Mouse (Mus musculus): Measurements from ENCODE around the gene Gm12166.
"Not testable (repeated sequence)": the region's sequence is repeated elsewhere in the genome, so short reads cannot be mapped to it uniquely, and the experiment has no call there.

Gm12166 gene

DNA sequence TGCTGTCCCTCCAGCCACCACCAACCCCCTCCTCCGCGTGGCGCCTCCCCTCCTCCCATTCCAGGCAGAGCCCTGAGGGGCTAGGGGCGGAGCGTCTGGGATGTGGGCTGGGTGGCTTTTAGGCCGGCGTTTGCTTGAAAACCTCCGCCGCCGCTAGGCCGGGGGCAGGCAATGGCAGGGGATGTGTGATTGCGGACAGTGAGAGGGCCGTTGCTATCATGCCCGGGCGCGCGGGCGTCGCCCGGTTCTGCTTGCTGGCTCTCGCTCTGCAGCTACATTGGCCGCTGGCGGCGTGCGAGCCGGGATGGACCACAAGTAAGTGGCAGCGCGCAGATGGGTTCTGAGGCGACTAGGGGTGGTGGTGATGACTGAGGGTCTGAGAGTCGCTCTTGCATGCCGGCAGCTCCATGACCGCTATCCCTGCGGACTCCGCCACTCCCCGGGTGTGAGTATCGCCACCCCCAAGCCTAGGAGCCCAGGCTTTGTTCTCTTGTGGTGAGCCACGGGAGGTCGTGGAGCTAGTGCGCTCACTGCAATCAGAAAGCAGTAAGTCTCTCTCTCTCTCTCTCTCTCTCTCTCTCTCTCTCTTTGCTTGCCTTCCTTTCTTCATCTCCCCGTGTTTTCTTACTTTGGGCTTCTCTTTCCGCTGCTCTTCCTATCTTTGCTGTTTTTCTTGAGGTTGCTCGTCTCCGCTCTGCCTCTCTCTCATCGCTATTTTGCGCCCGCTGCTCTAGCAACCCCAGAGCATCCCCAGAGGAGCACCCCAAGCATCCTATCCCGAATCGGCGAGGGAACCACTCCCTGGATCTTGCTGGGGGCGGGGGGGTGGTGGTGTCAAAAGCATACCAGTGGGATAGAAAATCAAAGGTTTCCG lies 4.0 kb upstream of the Gm12166 start, which contains the start of gene Adam19:
Gene Adam19, plus strand, starts transcription at position 97 of the 874 bp plus-strand sequence.
- DNase-seq (ENCODE audit: extremely low spot score), result peak; percentile 90

DNA sequence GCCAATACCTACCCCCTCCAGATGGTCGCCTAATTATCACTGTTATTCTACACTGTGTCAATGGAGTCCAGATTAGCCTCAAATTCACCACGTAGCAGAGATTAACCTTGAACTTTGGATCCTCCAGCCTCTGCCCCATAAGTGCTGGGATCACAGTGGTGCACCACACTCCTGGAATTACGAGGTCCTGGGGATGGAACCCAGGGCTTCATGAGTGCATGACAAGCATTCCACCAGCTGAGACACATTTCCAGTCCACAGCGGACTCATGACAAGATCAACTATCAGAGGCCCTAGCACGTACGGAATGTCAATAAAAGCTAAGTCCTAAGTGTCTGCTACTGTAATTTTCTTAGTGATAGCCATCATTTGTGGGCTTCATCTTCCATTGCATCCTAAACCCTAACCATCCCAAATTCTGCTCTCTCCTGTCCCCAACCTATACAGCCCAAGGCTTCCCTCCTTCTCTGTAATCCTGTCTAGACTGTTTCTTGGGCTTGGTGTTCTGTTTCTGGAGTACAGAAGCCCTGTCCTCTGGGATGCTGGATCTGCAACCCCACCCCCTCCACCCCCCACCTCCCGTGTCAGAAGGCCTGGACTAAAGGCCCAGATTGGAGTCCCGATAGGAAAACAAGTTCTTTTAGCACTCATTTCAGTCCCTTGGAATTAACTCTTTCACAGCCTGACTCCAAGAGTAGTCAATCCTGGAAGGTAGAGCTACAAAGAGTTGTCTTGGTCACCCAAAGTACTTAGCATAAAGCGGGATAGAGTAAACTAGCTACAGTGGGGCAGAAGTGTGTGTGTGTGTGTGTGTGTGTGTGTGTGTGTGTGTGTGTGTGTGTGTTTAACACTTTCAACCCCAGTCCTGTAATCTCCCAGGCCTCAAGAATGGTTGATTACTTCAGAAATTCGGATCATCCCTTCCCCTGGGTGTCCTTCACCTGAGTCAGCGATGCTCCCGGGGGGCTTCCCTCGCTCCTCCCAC lies 3.1 kb upstream of the Gm12166 start:
- peak; percentile 32 for DNase-seq (ENCODE audit: extremely low spot score)

DNA sequence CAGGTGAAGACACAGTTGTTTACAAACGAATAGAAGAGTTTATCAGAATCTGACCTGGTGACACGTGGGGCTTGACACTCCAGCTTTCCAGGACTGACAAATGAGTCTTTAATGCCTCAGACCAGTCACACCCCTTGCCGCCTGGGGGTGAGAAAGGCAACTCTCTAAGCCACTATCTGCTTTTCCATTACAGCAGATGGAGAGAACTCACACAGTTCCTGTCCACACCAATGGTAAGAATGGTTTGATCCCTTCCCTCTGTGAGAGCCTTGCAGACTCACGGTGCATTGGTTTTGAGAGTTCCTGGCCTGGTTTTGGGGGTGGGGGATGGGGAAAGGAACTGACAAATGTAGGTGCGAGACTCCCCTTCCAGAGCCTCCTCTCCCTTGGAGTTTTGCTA lies 2.2 kb upstream of the Gm12166 start:
- DNase-seq (ENCODE audit: extremely low spot score), result no peak

DNA sequence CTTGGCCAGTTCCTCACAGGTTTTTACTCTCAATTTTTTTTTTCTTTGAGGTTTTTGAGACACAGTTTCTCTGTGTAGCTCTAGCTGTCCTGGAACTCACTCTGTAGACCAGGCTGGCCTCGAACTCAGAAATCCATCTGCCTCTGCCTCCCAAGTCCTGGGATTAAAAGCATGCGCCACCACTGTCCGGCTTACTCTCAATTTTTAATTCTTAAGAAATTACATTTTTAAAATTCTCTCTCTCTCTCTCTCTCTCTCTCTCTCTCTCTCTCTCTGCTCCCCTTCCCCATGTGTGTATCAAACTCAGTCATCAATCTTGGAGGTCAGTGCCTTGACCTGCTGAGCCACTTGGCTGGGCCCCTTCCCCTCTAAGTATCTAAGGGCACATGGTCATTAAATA lies 1.3 kb upstream of the Gm12166 start:
- not testable (repeated sequence) for DNase-seq (ENCODE audit: extremely low spot score)

DNA sequence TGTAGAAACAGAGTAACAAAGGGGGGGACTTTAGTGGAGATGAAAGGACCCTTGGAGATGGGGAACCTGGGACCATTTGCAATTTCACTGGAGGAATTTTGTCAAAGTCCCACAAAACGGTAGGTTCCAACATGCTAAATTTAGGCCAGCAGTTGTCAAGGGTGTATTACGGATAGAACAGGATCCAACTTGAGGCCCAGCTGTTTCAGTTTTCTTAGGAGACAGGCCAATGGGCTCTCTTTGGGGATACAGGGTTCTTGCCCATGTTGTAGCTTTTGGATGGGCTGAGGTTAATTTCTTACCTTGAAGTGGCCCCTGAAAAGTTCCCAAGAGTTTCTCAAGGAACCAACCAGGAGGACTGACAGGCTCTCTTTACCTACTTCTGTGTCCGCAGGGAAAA lies 4.9 kb downstream of the Gm12166 start:
- no peak for DNase-seq (ENCODE audit: extremely low spot score)

DNA sequence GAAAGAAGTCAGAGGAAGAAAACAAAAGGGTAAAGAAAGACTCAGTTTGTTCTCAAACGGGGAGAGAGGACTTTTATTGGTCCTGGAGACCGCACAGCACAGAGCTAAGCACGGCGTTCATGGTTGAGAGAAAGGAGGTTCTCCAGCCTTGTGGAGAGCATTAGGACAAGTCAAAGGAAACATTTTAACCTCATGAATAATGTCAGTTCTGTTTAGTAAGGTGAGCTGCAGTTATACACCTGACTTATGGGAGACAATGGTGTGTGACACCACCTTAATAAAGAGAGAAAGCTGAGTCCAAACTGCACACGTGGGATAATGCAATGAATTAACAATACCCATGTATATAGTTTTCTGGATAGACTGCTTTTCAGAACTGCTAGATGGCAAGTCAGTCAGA lies 7.3 kb downstream of the Gm12166 start:
- DNase-seq (ENCODE audit: extremely low spot score), result no peak

DNA sequence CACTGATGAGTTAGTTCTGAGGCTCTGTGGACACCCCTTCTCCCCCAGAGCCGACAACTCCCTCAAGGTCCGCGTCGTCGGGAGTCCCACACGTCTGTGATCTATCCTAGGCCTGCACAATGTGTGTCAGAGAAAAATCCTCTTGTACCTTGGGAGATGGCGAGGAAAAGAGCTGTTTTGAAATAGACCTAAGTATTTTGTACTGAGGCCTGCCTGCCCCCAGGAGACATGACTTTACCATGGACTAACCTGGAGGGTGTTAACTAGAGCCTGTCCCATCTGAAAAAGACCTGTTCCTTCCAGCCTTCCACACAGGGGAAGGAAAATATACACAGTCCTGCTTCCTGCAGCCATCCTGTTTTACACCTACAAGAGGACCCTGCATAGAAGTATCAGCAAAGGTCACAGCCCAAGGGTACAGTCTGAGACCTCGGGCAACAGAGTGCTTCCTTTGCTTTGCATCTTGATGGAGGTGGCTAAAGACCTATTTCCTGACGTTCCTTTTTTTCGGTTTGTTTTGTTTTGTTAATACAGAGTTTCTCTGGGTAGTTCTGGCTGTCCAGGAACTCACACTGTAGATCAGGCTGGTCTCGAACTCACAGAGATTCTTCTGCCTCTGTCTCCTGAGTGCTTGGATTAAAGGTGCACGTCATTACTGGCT lies 10.4 kb downstream of the Gm12166 start:
- DNase-seq (ENCODE audit: extremely low spot score), result no peak

DNA sequence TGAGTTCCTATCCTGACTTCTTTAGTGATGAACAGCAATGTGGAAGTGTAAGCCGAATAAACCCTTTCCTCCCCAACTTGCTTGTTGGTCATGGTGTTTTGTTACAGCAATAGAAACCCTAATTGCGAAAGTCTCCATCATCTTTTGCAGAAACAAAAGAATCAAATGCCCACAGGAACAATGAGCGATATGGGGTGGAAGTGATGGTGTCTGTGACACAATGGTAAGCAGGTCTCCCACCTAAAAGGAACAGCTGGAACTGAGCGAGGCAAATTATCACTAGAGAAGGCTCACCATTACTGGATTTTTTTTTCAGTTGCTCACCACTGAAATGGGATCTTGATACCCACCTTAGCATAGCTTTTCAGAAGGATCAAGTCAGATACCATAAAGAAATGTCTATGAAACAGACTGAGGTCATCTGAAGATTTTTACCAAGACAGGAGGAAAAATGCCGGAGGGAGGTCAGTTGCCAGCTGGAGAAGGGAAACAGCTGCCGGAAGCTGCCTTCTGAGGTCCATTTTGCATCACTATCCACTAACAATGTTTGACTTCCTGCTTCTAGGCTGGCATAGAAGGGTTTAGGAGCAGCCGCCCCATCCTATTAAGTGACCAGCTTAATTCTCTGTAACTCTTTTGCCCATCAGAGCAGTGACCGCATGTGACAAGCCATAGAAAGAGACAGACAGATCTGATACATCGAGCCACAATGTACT lies 11.1 kb downstream of the Gm12166 start:
- DNase-seq (ENCODE audit: extremely low spot score), result no peak

DNA sequence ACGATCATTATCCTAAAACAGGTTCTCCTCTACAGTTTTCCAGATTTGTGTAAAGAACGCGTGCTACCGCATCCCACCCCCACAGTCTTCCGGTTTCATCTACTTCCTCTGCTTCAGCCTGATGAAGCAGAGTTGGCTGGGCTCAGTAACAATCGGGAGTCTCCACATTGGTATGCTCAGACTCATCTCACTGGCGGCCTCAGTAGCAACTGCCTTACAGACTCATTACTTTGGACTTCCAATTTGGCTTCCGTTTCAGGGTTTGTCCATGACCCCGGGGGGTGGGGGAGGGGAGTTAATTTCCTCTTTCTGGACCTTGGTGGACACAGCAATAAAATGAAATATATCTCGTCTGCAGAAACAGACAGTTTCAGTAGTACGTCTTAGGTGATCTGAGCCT lies 12.8 kb downstream of the Gm12166 start:
- DNase-seq (ENCODE audit: extremely low spot score), result no peak

DNA sequence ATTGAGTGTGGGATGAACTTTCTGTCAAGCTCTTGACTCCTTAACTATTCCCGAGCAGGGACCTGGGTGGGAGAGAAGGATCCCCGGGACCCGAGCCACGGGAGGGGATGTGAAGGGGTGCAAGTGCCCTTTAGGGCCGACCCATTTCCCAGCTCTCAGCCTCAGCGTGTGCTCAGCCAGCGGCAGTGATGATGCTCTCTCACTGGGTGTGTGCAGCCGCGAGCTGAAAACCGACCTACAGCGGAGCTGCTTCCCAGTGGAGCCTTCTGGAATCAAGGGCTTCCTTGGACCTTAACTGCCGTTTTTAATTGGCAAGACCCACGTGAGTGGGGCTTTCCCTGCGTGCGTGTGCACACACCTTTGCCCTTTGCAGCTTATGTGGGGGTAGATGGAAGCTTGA lies 13.2 kb downstream of the Gm12166 start:
- DNase-seq (ENCODE audit: extremely low spot score), result no peak

DNA sequence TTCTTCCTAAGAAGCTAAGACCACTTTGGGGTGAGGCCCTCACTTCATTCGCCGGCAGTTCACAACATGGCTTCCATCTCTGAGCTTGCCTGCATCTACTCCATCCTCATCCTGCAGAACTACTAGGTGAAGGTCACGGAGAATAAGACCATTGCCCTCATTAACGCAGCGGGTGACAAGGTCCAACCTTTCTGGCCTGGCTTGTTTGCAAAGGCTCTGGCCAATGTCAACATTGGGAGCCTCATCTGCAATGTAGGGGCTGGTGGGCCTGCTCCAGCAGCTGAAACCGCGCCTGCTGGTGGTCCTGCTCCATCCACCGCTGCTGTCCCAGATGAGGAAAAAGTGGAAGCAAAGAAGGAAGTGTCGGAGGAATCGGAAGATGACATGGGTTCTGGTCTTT lies 15.7 kb downstream of the Gm12166 start:
- no peak for DNase-seq (ENCODE audit: extremely low spot score)

DNA sequence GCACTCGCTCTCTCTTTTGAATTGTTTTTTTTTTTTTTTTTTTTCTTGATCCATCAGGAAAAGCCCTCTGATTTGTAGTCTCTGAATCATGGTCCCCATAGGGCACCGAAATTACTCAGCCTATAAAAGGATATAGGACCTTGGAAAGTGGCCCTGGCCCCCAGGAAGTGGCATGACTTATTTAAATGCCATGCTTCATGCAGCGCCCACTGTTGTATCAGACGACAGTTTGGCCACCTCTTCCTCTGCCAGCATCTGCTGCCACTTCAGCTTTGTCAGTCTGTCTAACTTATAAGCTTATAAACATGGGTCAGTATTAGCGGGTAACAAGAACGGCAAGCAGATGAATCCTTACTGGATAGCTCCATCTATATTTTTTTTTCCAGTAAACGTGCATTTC lies 19.2 kb downstream of the Gm12166 start:
- DNase-seq (ENCODE audit: extremely low spot score), result no peak

DNA sequence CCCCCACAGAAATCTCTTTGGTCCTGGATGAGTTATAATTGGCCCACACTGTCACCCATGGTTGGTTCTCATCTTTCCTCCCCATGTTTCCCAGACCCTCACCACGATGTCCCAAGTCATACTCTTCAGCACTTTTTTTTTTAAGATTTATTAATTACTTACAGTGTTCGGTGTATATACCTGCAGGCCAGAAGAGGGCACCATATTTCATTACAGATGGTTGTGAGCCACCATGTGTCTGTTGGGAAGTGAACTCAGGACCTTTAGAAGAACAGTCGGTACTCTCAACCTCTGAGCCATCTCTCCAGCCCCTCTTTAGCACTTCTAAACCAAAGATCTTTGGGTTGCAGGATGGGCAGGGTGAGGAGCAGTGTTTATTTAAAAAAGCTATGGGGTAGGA lies 20.7 kb downstream of the Gm12166 start:
- no peak for DNase-seq (ENCODE audit: extremely low spot score)

DNA sequence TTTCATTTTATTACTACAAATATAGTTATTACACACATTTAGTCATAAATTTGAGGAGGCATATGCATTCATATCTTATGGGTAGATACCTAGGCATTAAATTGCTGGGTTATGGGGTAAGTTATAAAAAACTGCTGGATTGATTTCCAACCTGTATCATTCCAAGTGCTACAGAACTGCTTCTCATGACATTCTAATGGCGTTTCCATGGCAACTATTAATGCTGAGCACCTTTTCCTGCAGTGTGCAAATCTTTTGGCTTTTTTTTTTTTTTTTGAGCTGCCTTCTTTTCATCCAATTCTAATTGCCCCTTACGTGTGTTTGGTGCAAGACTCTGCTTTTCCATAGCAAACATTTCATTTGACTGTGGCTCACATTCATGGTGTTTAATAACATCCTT lies 22.1 kb downstream of the Gm12166 start:
- no peak for DNase-seq (ENCODE audit: extremely low spot score)

DNA sequence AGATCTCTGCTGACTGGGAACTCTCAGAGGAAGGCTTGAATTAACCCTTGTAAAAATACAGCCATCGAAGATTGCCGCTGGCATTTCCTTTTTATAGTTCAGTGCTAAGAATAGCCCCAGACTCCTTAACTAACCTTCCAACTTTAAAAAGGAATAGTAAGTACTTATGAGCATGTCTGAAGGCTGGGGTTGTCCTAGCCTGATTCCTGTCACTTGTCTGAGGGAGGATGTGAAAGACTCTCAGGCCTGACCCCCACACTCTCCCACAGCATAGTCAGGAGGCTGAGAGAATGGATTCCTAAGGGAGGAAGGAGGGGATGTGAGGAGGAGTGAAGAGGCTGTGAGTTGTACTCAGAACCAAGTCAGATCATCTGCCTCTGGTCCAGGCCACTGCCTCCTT lies 22.6 kb downstream of the Gm12166 start:
- DNase-seq (ENCODE audit: extremely low spot score), result no peak

DNA sequence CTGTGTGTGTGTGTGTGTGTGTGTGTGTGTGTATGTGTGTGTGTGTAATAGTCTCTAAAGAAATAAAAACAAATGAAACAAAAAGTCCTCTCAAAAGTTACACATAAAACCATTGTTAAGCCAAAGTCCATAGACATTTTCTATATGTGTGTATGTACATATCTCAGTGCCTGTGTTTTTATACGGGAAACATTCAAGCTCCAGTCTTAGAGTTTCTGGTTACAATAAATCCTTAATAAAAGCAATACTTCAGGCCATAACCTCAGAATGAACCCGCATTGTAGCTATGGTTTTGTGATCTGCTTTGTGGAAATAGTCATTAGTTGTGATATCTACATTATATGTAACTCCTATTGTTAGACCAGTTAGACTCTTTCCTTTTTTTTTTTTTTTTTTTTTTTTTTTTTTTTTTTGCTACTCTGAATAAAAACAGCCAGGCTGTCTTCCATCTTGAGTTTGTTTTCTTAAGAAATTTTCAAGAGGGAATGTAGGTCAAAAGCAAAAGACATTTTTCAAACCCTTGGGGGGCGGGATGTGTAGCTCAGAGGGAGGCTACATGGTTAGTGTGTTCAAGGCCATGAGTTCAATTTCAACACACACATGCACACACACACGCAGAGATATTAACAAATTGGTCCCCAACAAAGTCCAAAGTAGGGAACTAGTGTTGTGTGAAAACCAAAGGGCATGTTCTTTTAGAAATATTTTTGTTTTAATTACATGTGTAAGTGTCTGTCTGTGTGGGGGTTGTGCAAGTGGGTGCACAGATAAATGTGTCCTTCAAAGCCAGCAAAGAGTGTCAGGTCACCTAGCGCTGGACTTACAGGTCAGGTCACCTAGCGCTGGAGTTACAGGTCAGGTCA lies 23.9 kb downstream of the Gm12166 start:
- no peak for DNase-seq (ENCODE audit: extremely low spot score)

DNA sequence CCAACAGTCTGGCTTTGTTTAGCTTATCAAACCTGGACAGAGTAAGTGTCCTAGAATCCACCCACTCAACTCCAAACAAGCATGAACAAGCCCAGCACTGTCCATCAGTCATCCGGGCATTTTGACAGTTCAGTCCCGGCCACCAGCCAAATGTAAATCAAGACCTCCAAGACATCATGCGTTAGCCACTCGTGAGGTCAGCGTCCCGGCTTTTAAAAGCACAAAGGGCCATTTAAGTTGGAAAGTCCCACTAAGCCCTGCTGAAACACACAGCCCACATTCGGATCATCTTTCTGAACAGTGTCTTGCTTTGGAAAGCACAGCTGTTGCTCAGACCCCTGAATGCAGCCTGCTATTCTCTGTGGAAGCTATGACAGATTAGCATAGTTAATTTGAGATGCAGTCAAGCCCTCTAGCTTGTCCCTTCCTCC lies 26.1 kb downstream of the Gm12166 start:
- DNase-seq (ENCODE audit: extremely low spot score), result no peak

DNA sequence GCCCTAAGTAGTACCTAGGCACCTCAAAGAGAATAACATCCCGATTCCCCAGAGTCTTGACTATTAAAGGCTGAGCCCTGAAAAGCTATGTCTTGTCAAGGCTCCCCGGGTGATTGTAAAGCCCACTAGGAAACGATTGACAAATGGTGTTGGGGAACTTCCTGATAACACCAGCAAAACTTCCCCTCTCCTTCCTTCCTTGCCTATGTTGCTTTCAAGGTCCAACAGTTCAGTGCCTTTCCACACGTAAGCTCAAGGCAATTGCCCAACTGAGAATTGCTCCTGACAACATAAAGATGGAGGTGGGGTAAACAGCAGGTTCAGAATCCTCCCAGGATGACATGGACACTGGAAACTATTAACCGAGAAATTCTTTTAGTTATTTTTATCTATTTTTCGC lies 29.1 kb downstream of the Gm12166 start:
- no peak for DNase-seq (ENCODE audit: extremely low spot score)

DNA sequence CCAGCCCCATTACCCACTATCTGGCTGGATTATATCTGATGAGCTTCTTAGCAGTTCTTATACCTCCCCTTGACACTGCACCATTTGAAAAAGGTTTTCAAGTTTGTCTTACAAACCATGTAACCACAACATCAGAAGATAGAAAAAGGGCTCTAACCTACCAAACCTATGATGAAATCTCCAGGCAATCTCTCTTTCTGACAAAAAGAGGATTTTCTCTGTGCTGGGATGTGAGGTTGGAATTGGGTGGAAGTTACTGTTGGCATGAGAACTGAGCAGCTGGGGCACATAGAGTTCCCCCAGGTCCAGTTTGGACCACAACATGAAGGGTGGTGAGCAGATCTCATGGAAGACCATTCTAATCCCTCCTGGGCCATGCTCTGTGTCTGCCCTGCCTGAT lies 30.3 kb downstream of the Gm12166 start:
- no peak for DNase-seq (ENCODE audit: extremely low spot score)

DNA sequence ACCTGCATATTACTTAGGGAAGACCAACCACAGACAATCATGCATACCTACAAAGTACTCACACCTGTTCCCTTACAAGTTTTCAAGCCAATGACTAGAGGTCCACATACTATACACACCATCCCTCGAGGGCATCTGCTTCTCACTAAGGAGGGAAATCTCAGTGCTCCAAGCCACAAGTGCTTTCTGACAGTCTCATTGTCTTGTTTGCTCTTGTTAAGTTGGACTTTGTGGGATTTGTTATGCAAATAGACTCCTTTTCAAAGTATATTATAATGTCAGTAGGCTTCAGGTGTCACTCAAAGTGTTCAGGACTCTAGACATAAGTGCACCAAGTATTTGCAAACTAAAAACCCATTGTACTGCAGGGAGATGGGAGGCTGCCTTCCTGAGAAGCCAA lies 31.9 kb downstream of the Gm12166 start:
- DNase-seq (ENCODE audit: extremely low spot score), result no peak
